Mouse (Mus musculus) megakaryocyte, embryonic 14.5 days (primary cell): ENCODE data around the gene Abca14.

Experiments used
- FLI1 ChIP-seq: IDR thresholded peaks from 2 replicates; pipeline ENCODE4 v1.6.1; 2012; ENCODE audit warnings: low read length, inconsistent platforms, mixed read lengths
- GATA1 ChIP-seq: IDR thresholded peaks from 3 replicates; pipeline ENCODE4 v1.6.1; 2012; ENCODE audit warnings: mixed read lengths, low read length, inconsistent platforms, borderline replicate concordance

- TF ChIP-seq GATA1 (no peak), FLI1 (no peak)
Measured at GRCm38 (mm10) chr7:120203789-120204188, at the start of gene Abca14.
